Mouse (Mus musculus) spleen, postnatal 0 days (tissue): ENCODE data around the gene Sp4. TPM values are rescaled to one million over a fixed set of nuclear protein-coding genes. Genes with fewer than 3 reads are reported as not detected.

ENCODE experiments used
- polyA plus RNA-seq: library from polyadenylated mRNA; unstranded; fragments of >200 nt; fragmentation: Nextera tagmentation; extraction: Ambion mirVana; gene quantifications from 2 replicates; pipeline ENCODE4 v1.2.1, GENCODE M21; 2015

Sp4 gene
- polyA plus RNA-seq, result 5.8 and 6.0 TPM in 2 replicates

DNA sequence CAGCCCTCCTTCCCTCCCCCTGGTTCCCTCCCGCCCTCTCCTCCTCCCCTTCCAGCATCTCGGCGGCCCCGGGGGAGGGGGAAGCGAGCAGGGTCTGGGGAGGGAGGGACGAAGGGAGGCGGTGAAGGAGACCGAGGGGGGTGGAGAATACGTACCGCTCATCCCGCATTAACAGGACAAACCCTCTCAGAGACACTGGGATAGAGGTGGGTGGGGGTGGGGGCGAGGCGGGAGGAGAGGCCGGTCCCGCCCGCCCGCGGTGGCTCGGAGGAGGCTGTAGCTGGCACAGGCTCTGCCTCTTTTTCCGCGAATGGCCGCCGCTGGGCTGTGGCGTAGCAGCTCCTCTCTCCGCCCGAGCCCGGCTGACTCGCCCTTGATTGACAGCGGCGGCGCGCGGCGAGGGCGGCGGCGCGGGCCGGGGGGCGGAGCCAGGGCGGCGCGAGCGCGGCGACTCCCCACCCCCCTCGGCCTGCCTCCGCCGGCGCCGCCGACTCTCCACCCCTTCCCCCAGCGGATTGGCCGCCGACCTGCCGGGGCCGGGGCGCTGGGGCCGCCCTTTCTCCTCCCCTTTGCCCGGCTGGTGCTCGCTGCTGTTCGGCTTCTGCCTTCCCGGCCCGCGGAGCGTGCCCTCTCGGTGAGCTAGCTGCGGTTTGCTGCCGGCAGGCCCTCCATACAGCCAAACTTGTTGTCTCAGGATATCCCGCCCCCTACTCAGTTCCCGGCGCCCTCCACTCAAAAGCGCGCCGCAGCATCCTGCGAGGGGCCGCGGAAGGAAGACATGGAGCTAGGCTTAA is at the start of gene Sp4:
TSS of gene Sp4 (minus strand) at position 369 of the 794 bp plus-strand sequence.

DNA sequence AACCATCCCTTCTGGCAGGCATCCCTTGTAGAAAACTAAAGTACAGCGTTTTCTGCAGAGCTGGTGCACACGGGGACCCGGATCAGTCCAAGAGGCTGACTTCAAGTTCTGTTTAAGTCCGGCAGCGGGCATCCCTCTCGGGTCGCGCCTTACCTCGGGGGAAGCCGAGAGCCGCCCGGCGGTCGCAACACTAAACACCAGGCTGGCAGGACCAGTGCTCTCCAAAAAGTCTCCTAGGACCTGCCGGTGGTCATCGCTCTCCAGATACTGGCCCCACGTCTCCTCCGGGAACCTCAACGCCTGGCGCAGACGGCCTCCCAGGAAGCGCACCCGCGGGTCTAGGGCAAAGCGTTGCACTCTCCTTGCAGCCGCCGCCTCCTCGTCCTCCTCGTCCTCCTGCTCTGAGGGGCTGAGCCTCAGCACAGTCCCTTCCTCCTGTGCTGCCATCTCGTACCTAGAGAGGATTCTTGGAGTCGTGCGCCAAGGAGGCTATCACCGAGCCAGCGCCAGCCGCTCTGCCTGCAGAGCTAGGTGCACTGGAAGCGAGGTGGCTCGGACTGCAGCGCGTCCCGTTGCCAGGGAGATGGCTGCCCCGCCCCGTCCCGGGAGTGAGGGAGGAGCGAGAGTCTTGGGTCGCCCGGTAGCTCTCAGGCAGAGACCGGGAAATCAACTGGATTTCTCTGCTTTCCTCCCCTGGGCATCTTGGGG is 102.7 kb downstream of the Sp4 start, which contains the start of gene Dnah11:
TSS of gene Dnah11 (minus strand) at position 658 of the 708 bp plus-strand sequence.

Other genes starting within 250 kb of the Sp4 start
- gene Dnah11, start 102.4 kb downstream of the Sp4 start, polyA plus RNA-seq, result 0.01 and 0.05 TPM in 2 replicates